Mouse (Mus musculus): Measurements from ENCODE around the gene Mut. TPM values are rescaled to one million over a fixed set of nuclear protein-coding genes. Genes with fewer than 3 reads are reported as not detected.

The Mut gene
- 140 and 156 TPM in 2 replicates for total RNA-seq (2021)
- long read RNA-seq, experiment 1, transcript Mut-201 (13 exons, 3,674 nt), result major isoform, 83 of 126 reads
- long read RNA-seq, experiment 1, partial matches to known transcripts, result 6 of 126 reads
- long read RNA-seq, experiment 1, other reads (novel, unspliced or antisense), result 37 of 126 reads
- long read RNA-seq, experiment 2, transcript Mut-201 (13 exons, 3,674 nt), result major isoform, 35 of 66 reads
- long read RNA-seq, experiment 2, partial matches to known transcripts, result 2 of 66 reads
- long read RNA-seq, experiment 2, other reads (novel, unspliced or antisense), result 29 of 66 reads

DNA sequence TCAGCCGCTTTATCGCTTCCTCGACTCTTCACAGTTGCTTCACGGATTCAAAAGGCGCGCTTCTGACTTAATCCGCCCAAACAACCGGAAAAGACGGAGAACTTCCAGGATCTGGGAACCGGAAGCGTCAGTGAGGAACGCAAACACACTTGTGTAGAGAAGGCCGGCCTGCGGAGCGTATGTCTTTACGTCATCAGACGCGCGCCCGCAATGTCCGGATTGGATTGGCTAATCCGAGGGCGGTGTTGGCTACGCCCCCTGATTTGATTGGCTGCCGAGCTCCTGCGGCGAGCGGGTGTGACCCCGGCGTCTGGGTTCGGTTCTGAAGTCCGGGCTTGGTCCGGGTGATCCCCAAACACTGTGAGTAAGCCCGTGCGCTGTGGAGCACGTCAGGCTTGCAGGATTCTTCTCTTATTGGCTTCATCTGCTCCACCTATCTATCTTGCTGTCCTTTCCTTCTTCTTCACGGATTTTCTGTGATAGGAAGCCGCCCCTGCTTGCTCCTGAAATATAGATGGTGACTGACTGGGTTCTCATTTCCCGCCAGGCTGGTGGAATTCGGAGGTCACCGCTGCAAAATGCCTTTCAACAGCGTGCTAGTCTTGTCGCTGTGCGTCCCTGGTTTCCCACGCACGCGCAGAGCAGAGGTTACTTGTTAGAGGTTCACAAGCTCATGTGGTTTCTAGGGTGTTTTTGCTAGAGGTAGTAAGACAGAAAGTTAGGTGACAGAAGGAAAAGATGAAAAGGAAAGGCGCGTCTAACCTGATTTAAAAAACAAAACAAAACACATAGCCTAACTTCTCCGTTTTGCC is at the start of gene Mut, which contains the start of gene Cenpq:
Gene Mut, plus strand, starts transcription at position 266 of the 812 bp plus-strand sequence.
Gene Cenpq, minus strand, starts transcription at position 628 of the 812 bp plus-strand sequence.
- peak; percentile 99 for DNase-seq

GRCm38 (mm10) chr17:40885155-40885554 is 49.3 kb upstream of the Mut start:
- DNase-seq, result no peak

DNA sequence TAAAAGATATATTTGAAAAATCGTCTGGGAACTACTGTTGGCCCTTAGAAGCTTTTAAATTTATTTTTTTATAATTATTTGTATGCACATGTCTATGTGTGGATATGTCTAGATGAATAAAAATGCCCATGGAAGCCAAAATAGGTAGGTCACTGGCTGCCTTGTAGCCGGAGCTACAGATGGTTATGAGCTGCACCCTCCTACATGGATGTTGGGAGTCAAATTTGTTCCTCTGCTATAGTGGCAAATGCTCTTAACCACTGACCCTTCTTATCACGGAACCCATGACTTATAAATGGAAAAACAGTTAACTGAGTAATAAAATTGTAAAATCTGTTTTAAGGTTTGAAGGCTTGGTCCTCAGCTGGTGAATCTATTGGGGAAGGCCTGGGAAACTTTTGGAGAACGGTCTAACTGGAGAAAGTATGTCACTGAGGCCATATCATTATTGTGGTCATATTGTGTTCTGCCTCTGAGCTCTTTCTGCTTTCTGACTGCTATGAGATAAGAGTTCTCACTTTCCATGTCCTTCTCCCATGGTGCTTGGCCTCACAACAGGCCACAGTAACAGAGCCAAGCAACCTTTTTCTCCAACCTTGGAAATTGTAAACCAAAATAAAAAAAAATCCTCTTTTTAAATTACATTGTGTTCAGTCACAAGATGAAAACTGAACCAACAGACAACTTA is 46.5 kb upstream of the Mut start:
- DNase-seq, result no peak

GRCm38 (mm10) chr17:40896863-40897262 is 37.6 kb upstream of the Mut start:
- no peak for DNase-seq

GRCm38 (mm10) chr17:40899783-40900363 is 34.6 kb upstream of the Mut start:
- DNase-seq, result no peak

DNA sequence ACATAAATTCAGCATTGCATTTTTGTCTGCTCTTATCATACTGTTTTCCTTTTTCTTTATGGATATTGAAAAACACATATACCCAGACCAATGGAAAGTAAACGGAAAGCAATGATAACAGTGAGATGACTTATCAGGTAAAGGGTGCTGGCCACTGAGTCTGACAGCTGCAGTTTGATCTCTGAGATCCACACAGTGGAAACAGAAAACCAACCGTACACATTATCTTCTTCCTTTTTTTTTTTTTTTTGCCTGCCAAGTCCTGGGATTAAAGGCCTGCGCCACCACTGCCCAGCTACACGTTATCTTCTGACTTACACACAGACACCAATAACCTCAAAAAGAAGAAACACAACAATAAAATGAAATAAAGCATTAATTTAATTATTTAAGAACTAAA is 31.1 kb upstream of the Mut start:
- no peak for DNase-seq

GRCm38 (mm10) chr17:40904056-40904597 is 30.4 kb upstream of the Mut start:
- peak; percentile 11 for DNase-seq

DNA sequence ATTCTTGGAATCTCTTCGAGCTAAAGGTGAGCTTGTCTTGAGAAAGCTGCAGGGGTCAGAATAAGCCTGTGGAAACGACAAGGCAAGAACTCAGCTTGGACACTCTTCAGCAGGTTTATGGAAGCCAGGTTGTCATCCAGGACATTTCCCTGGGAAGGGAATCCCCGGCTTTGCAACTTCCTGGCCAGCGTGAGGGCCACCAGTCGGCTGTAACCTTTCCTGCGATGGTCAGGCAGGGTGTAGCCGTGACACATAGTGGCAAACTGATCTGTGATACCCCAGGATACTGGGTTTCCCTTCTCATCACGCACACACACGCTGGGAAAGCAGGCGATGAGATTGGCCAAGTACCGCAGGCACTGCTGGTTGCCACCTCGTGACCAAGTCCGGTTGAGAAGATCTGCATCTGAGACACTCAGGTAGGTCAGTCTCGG is 29.7 kb upstream of the Mut start:
- peak; percentile 12 for DNase-seq

DNA sequence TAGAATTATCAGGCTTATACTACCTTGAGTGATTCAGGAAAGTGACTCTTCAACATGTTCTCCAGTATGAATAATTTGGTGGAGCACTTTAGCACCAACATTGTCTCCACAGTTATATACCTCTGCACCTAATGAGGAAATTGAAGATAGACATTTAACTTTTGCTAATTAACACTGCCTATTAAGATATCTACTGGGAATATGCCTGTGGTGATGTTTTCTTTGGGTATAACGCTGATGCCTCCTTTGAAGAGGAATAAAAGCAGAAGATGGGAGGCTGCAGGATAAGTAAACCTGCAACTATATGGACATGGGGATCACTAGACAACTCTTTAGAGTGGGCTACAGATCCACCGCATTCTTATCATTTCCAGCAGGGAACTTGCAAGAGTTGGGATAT is 20.2 kb upstream of the Mut start, which contains the start of gene Glyatl3:
Gene Glyatl3, minus strand, starts transcription at position 101 of the 400 bp plus-strand sequence.
- DNase-seq, result no peak

DNA sequence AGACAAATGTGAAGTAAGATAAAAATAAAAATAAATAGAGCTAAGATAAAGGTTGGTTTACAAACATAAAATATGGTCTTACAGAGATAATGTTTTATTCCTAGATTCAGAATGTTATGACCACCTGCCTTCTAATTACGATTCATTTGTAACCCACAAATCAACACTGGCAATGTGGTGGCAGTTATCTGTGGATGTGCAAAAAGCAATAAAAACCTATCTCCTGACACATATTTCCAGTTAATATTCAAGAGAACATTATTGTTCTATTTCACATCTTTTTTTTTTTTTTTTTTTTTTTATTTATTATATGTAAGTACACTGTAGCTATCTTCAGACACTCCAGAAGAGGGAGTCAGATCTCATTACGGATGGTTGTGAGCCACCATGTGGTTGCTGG is 19.0 kb upstream of the Mut start:
- no peak for DNase-seq

DNA sequence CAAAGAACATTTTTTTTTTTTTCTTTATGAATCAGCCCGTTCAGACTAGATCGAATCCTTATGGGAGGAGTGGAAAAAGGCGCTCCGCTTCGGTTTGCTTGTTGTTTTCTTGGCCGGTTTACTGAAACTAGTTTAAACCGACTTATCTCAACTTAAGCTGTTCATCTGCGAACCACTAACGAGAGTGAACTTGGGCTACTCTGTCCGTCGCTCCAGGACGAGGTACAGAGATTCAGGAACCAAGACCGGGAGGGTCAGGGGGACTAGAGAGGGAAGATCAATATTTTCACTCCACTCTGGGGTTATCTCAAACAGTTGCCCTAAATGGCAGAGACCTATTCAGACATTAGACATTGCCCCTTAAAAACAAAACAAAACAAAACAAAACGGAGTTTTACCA is 500 bp upstream of the Mut start:
- DNase-seq, result no peak

GRCm38 (mm10) chr17:40948518-40948917 is 14.0 kb downstream of the Mut start:
- peak; percentile 62 for DNase-seq

DNA sequence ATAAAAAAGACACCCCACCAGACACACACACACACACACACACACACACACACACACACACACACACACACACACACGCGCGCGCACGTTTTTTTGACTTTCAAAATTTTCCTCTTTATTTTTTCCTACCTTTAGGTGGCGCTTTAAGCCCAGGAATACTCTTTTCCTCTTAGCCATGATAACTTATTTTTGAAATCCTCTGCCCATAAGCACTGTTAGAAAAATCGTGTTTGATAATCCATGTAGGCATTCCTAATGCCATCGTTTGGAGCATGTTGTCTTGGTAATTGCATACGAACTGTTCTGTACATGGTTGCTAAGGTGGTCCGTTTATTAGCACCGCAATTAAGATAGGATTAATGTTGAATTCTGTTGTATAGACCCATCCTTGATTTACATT is 43.4 kb downstream of the Mut start:
- no peak for DNase-seq

- no peak for DNase-seq
Observed at GRCm38 (mm10) chr17:40992102-40992501, 57.6 kb downstream of the Mut start.

Other genes starting within 250 kb of the Mut start
- not detected in 2 replicates for gene Esp1, start 207.6 kb upstream of the Mut start, total RNA-seq (2021)
- gene Crisp2, start 127.7 kb upstream of the Mut start, total RNA-seq (2021), result not detected in 2 replicates
- gene Rhag, start 123.6 kb upstream of the Mut start, total RNA-seq (2021), result 0.98 and 4.2 TPM in 2 replicates
- gene 9130008F23Rik, start 54.1 kb upstream of the Mut start, total RNA-seq (2021), result 0.63 and 1.1 TPM in 2 replicates
- gene Glyatl3, start 20.3 kb upstream of the Mut start, total RNA-seq (2021), result not detected in 2 replicates
- 7.7 and 8.4 TPM in 2 replicates for gene Cenpq, start 362 bp downstream of the Mut start, total RNA-seq (2021)